Mouse (Mus musculus): ENCODE measurements around the gene Gm382. TPM values are rescaled to one million over a fixed set of nuclear protein-coding genes. Genes with fewer than 3 reads are reported as not detected.

The Gm382 gene
- polyA plus RNA-seq (2017; shearing (Covaris generic)): not detected

GRCm38 (mm10) chrX:127039672-127040071 is at the start of gene Gm382:
TSS of gene Gm382 (plus strand) at chrX:127039972.

Other genes with a start within 250 kb of the Gm382 start
- gene 4932411N23Rik, start 224.1 kb upstream of the Gm382 start, polyA plus RNA-seq (2017; shearing (Covaris generic)): not detected

Measured in CD4-positive, CD25-positive, alpha-beta regulatory T cell (primary cell).